Comparison of ENCODE assay signal across 8 mouse cellular contexts in the genomic region with DNA sequence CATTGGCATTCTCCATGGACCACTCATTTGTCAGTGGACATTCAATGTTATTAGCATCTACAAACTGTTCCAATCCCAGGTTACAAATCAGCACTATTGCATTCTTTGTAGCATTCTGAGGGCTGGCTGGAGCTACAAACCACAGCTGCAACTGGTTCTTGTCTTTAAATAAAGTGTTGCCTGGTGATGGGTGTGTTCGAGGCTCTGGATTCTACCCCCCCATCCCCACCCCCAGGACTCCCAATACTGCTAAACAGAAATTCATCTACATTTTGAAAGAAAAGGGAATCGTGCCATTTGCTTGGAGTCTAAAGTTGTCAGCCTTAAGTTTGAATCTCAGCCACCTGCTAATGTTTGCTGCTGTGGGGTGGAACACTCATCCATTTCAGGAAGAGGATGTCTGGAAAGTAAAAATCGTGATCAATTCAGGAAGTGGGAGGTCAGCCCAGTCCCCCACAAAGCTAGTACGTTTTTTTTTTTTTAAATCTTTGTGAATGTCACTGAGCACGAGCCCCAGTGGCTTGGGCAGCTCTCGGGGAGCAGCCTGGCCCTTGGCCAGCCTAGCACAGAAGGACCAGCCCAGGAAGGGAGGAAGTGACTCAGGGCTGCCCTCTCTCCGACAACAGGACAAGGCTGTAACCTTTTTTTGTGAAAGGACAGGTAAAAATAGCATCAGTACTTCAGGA. TPM values are rescaled to one million over a fixed set of nuclear protein-coding genes. Genes with fewer than 3 reads are reported as not detected.
DNase-seq lines count a peak whose midpoint lies in the region; ATAC-seq lines count a peak whose summit lies in the region.

No protein-coding gene starts in this region.

- ATAC-seq in kidney, embryonic 14.5 days (ENCODE audit: low FRiP score, low TSS enrichment): no peak
- ATAC-seq in heart, embryonic 12.5 days (ENCODE audit: insufficient number of reproducible peaks, low FRiP score): no peak
- no peak for ATAC-seq in hindbrain, embryonic 14.5 days (ENCODE audit: low FRiP score)
- ATAC-seq in CD4-positive, CD25-positive, alpha-beta regulatory T cell, adult 4 months: no peak
- no peak for ATAC-seq in midbrain, embryonic 16.5 days

- no peak overlapping the region for H3K4me2 ChIP-seq in kidney, embryonic 14.5 days (replicated peaks; ENCODE audit: low read depth, low read length)
- 0 out of 2 replicates have a peak overlapping the region, but pooled peaks have one; percentile 1 for H3K4me2 ChIP-seq in heart, embryonic 12.5 days
- H3K4me2 ChIP-seq in hindbrain, embryonic 14.5 days (replicated peaks): no peak overlapping the region
- H3K4me2 ChIP-seq in midbrain, embryonic 16.5 days (ENCODE audit: low read length): no peak overlapping the region

- H3K9ac ChIP-seq in kidney, embryonic 14.5 days (ENCODE audit: low read depth, low read length): no peak overlapping the region
- no peak overlapping the region for H3K9ac ChIP-seq in heart, embryonic 12.5 days
- no peak overlapping the region for H3K9ac ChIP-seq in hindbrain, embryonic 14.5 days
- no peak overlapping the region for H3K9ac ChIP-seq in midbrain, embryonic 16.5 days (ENCODE audit: low read depth, low read length)

- no peaks in the 10 kb centered on the region for H3K4me1 ChIP-seq in kidney, embryonic 14.5 days (ENCODE audit: control insufficient read depth, insufficient read depth, low read length)
- H3K4me1 ChIP-seq in heart, embryonic 12.5 days (replicated peaks): peaks cover 8% of the 10 kb centered on the region
- H3K4me1 ChIP-seq in hindbrain, embryonic 14.5 days (replicated peaks; ENCODE audit: control insufficient read depth, insufficient read depth, low read length): no peaks in the 10 kb centered on the region
- H3K4me1 ChIP-seq in midbrain, embryonic 16.5 days (ENCODE audit: control insufficient read depth, insufficient read depth, low read length): no peaks in the 10 kb centered on the region

- 58% methylated on average over 7 of the region's 7 CpGs for WGBS in kidney, embryonic 14.5 days
- WGBS in heart, embryonic 12.5 days: 47% methylated on average over 7 of the region's 7 CpGs
- WGBS in hindbrain, embryonic 14.5 days: 76% methylated on average over 7 of the region's 7 CpGs
- 61% methylated on average over 7 of the region's 7 CpGs for WGBS in midbrain, embryonic 16.5 days

- no peaks in the 10 kb centered on the region for H3K36me3 ChIP-seq in kidney, embryonic 14.5 days (ENCODE audit: control insufficient read depth, insufficient read depth, low read length)
- no peaks in the 10 kb centered on the region for H3K36me3 ChIP-seq in heart, embryonic 12.5 days
- no peaks in the 10 kb centered on the region for H3K36me3 ChIP-seq in hindbrain, embryonic 14.5 days (replicated peaks; ENCODE audit: control insufficient read depth, insufficient read depth)
- no peaks in the 10 kb centered on the region for H3K36me3 ChIP-seq in midbrain, embryonic 16.5 days (ENCODE audit: control insufficient read depth, insufficient read depth, low read length)

- H3K27me3 ChIP-seq in kidney, embryonic 14.5 days (ENCODE audit: control insufficient read depth, insufficient read depth, low read length): no peaks in the 10 kb centered on the region
- no peaks in the 10 kb centered on the region for H3K27me3 ChIP-seq in heart, embryonic 12.5 days (replicated peaks)
- H3K27me3 ChIP-seq in hindbrain, embryonic 14.5 days (ENCODE audit: control insufficient read depth, insufficient read depth, low read length): no peaks in the 10 kb centered on the region
- H3K27me3 ChIP-seq in midbrain, embryonic 16.5 days (ENCODE audit: control insufficient read depth, insufficient read depth, low read depth, low read length): no peaks in the 10 kb centered on the region

- H3K27ac ChIP-seq in kidney, embryonic 14.5 days (ENCODE audit: low read depth, low read length): no peak overlapping the region
- H3K27ac ChIP-seq in heart, embryonic 12.5 days (ENCODE audit: poor library complexity, severe bottlenecking): no peak overlapping the region
- H3K27ac ChIP-seq in hindbrain, embryonic 14.5 days: no peak overlapping the region
- no peak overlapping the region for H3K27ac ChIP-seq in midbrain, embryonic 16.5 days (ENCODE audit: low read length)

- H3K9me3 ChIP-seq in kidney, embryonic 14.5 days (ENCODE audit: control insufficient read depth, low read length): no peaks in the 10 kb centered on the region
- H3K9me3 ChIP-seq in heart, embryonic 12.5 days (replicated peaks): no peaks in the 10 kb centered on the region
- H3K9me3 ChIP-seq in hindbrain, embryonic 14.5 days (ENCODE audit: control insufficient read depth, low read length): no peaks in the 10 kb centered on the region
- no peaks in the 10 kb centered on the region for H3K9me3 ChIP-seq in midbrain, embryonic 16.5 days (replicated peaks; ENCODE audit: control insufficient read depth, low read length, poor library complexity, severe bottlenecking)

- no peak overlapping the region for H3K4me3 ChIP-seq in kidney, embryonic 14.5 days (ENCODE audit: low read length)
- H3K4me3 ChIP-seq in heart, embryonic 12.5 days: no peak overlapping the region
- no peak overlapping the region for H3K4me3 ChIP-seq in hindbrain, embryonic 14.5 days (replicated peaks; ENCODE audit: low read length)
- no peak overlapping the region for H3K4me3 ChIP-seq in midbrain, embryonic 16.5 days (ENCODE audit: low read depth, low read length)

- peak; percentile 12 for DNase-seq in kidney, adult 11 months
- peak; percentile 79 to 84 for DNase-seq in adrenal gland, postnatal 36 days
- peak; percentile 10 for DNase-seq in lung, postnatal 10 days
- no peak for DNase-seq in hindbrain, embryonic 14.5 days (ENCODE audit: low spot score)

RNA-seq across cellular contexts. Expression of a gene that starts 39.3 kb away (rescaled TPM):
- not detected in 2 replicates for polyA plus RNA-seq in kidney, embryonic 14.5 days (2014; fragmentation: Nextera tagmentation; extraction: Ambion mirVana)
- total RNA-seq in adrenal gland, postnatal 36 days (2021): 1 to 10 TPM; 2.7 to 3.7 TPM
- 3.4 and 5.0 TPM in 2 replicates for polyA plus RNA-seq in heart, embryonic 12.5 days (2016; fragmentation: Nextera tagmentation; extraction: Ambion mirVana)
- polyA plus RNA-seq in hindbrain, embryonic 14.5 days (2014; fragmentation: Nextera tagmentation; extraction: Ambion mirVana): 64.6 and 83.7 TPM in 2 replicates
- polyA plus RNA-seq in CD4-positive, CD25-positive, alpha-beta regulatory T cell, adult 4 months (2017; shearing (Covaris generic)): 10 to 100 TPM; 56.1 to 63.6 TPM
- 77.0 and 80.2 TPM in 2 replicates for polyA plus RNA-seq in midbrain, embryonic 16.5 days (2015; fragmentation: Nextera tagmentation; extraction: Ambion mirVana)
